Mouse (Mus musculus): ENCODE measurements around the gene Slc38a8. TPM values are rescaled to one million over a fixed set of nuclear protein-coding genes. Genes with fewer than 3 reads are reported as not detected.
A peak's percentile ranks its signal among the peaks of the same experiment; 100 is the strongest.

Gene Slc38a8
- polyA plus RNA-seq, 1 experiment from 2014 or later: not detected

- WGBS: 90% methylated on average over 3 of the region's 3 CpGs
- Histone ChIP-seq H3K27me3 (ENCODE audit: insufficient read depth, poor library complexity, severe bottlenecking) (no peaks in the 10 kb centered on the region), H3K9me3 (no peaks in the 10 kb centered on the region), H3K27ac (no peak overlapping the region), H3K4me1 (replicated peaks) (no peaks in the 10 kb centered on the region), H3K36me3 (peaks cover 100% of the 10 kb centered on the region), H3K4me3 (no peak overlapping the region)
- DNase-seq (ENCODE audit: low spot score): no peak
Measured at GRCm38 (mm10) chr8:119514940-119515339, 13.4 kb upstream of the Slc38a8 start.

DNA sequence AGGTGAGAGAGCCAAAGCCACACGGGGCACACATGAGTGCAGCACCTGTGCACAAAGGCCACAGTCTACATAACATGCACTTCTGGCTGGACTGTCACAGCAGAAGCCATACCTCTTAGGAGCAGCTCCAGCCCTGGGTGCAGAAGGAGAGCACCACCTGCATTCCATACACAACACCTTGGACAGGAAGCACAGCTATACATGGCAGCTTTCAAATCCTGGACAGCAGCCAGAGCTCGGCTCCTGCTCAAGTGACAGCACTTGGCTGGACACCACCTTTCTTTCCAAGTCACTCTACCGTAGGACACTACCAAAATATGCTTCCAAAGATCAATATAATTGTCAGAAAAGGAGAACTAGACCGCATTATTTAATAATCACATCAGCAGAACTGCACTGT, 11.9 kb upstream of the Slc38a8 start:
- H3K36me3 ChIP-seq: peaks cover 100% of the 10 kb centered on the region
- WGBS: 95% methylated on average over 4 of the region's 4 CpGs

GRCm38 (mm10) chr8:119511722-119512121, 10.2 kb upstream of the Slc38a8 start:
- no peak overlapping the region for H3K4me3 ChIP-seq
- H3K4me1 ChIP-seq (replicated peaks): no peaks in the 10 kb centered on the region
- H3K9me3 ChIP-seq: no peaks in the 10 kb centered on the region
- peaks cover 97% of the 10 kb centered on the region for H3K36me3 ChIP-seq
- no peaks in the 10 kb centered on the region for H3K27me3 ChIP-seq (ENCODE audit: insufficient read depth, poor library complexity, severe bottlenecking)
- no peak for DNase-seq (ENCODE audit: low spot score)
- WGBS: 94% methylated on average over 7 of the region's 7 CpGs
- no peak overlapping the region for H3K27ac ChIP-seq

More for the DNA sequence above, 11.9 kb upstream of the Slc38a8 start:
- H3K4me1 ChIP-seq (replicated peaks): no peaks in the 10 kb centered on the region
- H3K9me3 ChIP-seq: no peaks in the 10 kb centered on the region
- H3K4me3 ChIP-seq: no peak overlapping the region
- no peak for DNase-seq (ENCODE audit: low spot score)
- H3K27me3 ChIP-seq (ENCODE audit: insufficient read depth, poor library complexity, severe bottlenecking): no peaks in the 10 kb centered on the region
- no peak overlapping the region for H3K27ac ChIP-seq

DNA sequence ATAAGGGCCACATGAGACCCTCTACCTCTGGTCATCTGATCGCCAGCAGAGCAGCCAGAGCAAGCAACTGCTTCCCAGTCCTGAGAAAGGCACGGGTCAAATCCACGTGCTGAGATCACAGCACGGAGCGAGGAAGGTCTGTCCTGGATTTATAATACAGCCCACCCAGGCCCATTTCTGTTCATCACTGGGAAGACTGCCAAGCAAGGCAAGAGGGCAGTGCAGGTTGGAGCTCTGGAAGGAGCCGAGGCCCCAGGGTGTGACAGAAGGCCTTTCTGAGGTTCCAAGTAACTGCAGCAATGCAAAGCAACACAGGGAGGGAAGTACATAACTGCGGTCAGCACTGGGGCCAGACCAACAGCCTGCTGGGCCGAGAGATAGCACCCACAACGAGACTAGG, 9.0 kb upstream of the Slc38a8 start:
- Histone ChIP-seq H3K9me3 (no peaks in the 10 kb centered on the region), H3K4me1 (replicated peaks) (peaks cover 4% of the 10 kb centered on the region; the same call in 1 of the 2 replicates), H3K4me3 (no peak overlapping the region), H3K27ac (no peak overlapping the region), H3K27me3 (ENCODE audit: insufficient read depth, poor library complexity, severe bottlenecking) (no peaks in the 10 kb centered on the region), H3K36me3 (peaks cover 97% of the 10 kb centered on the region)
- WGBS: 95% methylated on average over 9 of the region's 9 CpGs
- no peak for DNase-seq (ENCODE audit: low spot score)

DNA sequence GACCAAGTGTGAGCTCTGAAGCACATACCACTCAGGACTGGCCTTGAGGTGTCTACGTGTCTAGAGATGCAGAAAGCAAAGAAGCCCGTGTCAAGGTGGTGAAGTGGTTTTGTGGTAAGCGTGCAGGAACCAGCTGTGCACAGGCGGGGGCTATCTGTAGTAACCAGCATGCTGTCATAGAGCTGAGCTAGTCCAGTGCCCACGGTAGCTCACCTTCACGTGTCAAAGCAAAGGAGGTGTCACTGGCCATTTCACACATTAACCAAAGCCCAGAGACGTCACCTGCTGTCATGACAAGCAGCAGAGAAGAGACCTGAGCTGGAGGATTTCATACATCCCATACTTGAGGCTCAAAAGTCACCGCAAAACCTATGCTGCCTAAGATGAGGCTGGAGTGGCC, 4.6 kb upstream of the Slc38a8 start:
- peaks cover 42% of the 10 kb centered on the region for H3K4me1 ChIP-seq (replicated peaks)
- 0 out of 2 replicates have a peak, but pooled peaks cover 2% of the 10 kb centered on the region for H3K27me3 ChIP-seq (ENCODE audit: insufficient read depth, poor library complexity, severe bottlenecking)
- DNase-seq (ENCODE audit: low spot score): no peak
- no peak overlapping the region for H3K4me3 ChIP-seq
- WGBS: 92% methylated on average over 8 of the region's 8 CpGs
- no peak overlapping the region for H3K27ac ChIP-seq
- no peaks in the 10 kb centered on the region for H3K9me3 ChIP-seq
- H3K36me3 ChIP-seq: peaks cover 57% of the 10 kb centered on the region

GRCm38 (mm10) chr8:119505488-119505887, 4.0 kb upstream of the Slc38a8 start:
- peaks cover 47% of the 10 kb centered on the region for H3K4me1 ChIP-seq (replicated peaks)
- H3K4me3 ChIP-seq: no peak overlapping the region
- 0 out of 2 replicates have a peak, but pooled peaks cover 5% of the 10 kb centered on the region for H3K27me3 ChIP-seq (ENCODE audit: insufficient read depth, poor library complexity, severe bottlenecking)
- H3K36me3 ChIP-seq: peaks cover 51% of the 10 kb centered on the region
- WGBS: 46% methylated on average over 9 of the region's 9 CpGs
- DNase-seq (ENCODE audit: low spot score): no peak
- H3K27ac ChIP-seq: no peak overlapping the region
- no peaks in the 10 kb centered on the region for H3K9me3 ChIP-seq

DNA sequence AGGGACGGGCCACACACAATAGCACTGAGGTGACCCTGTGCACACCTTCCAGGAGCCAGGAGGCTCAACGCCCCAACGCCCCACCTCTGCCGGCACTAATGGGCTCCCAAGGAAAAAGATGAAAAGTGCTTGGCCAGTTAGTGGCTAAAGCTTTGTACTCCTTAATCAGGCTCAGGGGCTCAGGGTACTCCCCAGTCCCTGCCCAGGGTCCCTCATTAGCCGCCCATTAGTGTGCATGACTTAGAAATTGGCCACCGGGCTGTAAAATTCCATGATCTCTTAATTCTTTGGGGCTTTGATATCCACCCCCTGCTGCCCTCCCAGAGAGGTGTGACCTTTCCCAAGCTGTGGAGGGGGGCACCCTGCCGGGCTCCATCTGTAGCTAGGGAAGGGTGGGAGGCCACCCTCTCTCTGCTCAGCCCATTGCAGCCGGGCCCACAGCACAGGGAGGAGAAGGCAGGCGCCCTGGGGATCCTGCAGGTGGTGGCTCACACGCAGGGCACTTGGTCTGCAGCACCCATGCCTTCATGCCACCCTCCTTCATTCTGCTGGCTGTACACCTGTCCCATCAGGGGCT, 1.8 kb upstream of the Slc38a8 start:
- Histone ChIP-seq H3K27ac (no peak overlapping the region), H3K36me3 (peaks cover 28% of the 10 kb centered on the region), H3K4me3 (no peak overlapping the region), H3K27me3 (ENCODE audit: insufficient read depth, poor library complexity, severe bottlenecking) (0 out of 2 replicates have a peak, but pooled peaks cover 5% of the 10 kb centered on the region), H3K4me1 (replicated peaks) (peaks cover 50% of the 10 kb centered on the region), H3K9me3 (no peaks in the 10 kb centered on the region)
- DNase-seq (ENCODE audit: low spot score): no peak
- WGBS: 46% methylated on average over 10 of the region's 10 CpGs

DNA sequence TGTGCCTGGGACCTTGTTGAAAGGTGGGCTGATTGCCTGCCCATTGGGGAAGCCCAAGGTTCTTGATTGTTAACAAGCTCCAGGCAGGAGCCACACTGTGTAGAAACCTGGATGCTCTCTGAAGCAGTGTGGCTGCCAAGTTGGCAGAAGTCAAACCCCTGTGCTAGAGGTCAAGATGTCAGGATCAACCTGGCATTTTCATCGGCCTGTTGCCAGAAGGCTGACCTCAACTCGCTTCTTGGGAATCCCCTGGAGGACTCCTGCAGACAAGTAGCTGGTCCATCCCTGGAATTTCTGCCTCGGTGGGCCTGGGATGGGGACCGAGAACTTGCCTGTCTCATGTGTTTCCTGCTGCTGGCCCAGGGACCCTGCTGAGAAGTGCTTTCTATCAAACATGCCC, 613 bp upstream of the Slc38a8 start:
- H3K27ac ChIP-seq: peak overlapping the region; percentile 40; the same call in 1 of the 2 replicates
- H3K4me3 ChIP-seq: no peak overlapping the region
- H3K4me1 ChIP-seq (replicated peaks): peaks cover 58% of the 10 kb centered on the region
- 55% methylated on average over 4 of the region's 4 CpGs for WGBS
- H3K27me3 ChIP-seq (ENCODE audit: insufficient read depth, poor library complexity, severe bottlenecking): 0 out of 2 replicates have a peak, but pooled peaks cover 5% of the 10 kb centered on the region
- no peaks in the 10 kb centered on the region for H3K9me3 ChIP-seq
- peaks cover 18% of the 10 kb centered on the region for H3K36me3 ChIP-seq
- no peak for DNase-seq (ENCODE audit: low spot score)

DNA sequence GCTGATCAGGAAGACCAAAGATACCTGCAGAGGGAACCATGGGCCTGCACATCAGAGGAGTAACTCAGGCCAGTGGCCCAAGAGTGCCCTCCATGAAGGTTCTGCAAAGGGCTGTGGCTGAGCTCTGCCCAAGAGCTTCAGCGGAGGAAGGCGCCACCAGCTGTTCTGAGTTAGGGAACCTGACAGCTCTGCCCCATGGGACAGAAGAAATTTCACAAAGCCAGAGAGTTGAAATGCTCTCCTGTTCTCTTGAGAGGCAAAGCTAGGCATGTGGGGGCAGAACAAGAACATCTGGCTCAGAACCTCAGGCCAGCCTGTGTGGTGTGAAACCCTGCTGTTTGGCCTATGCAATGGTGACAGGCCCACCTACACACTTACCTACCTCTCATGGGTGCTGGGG, 1.7 kb downstream of the Slc38a8 start:
- no peak for DNase-seq (ENCODE audit: low spot score)
- H3K27me3 ChIP-seq (ENCODE audit: insufficient read depth, poor library complexity, severe bottlenecking): peaks cover 10% of the 10 kb centered on the region; the same call in 1 of the 2 replicates
- no peaks in the 10 kb centered on the region for H3K36me3 ChIP-seq
- no peaks in the 10 kb centered on the region for H3K9me3 ChIP-seq
- no peak overlapping the region for H3K27ac ChIP-seq
- H3K4me1 ChIP-seq (replicated peaks): peaks cover 54% of the 10 kb centered on the region
- no peak overlapping the region for H3K4me3 ChIP-seq
- whole genome bisulfite sequencing: 78% methylated on average over 2 of the region's 2 CpGs

DNA sequence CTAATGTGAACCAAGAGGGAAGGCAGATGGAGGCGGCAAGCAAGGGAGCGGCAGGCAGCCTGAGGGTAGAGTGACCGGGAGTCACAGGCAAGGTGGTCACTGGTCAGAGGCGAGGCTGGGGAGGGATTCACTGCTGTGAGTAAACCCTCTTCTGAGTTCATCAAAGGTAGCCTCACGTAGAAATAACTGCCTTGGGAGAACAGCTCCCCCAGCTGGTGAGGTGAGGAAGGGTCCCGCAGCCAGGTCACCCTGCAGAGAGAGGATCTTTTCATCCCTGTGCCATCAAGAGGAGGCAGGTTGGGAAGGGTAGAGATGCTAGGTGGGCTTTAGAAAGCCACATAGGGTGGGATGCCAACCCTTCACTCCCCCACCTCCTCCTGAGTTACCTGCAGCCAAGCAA, 4.7 kb downstream of the Slc38a8 start:
- no peaks in the 10 kb centered on the region for H3K36me3 ChIP-seq
- WGBS: 25% methylated on average over 6 of the region's 6 CpGs
- no peak overlapping the region for H3K4me3 ChIP-seq
- H3K27me3 ChIP-seq (ENCODE audit: insufficient read depth, poor library complexity, severe bottlenecking): peaks cover 21% of the 10 kb centered on the region
- peak; percentile 36 for DNase-seq (ENCODE audit: low spot score)
- peaks cover 45% of the 10 kb centered on the region for H3K4me1 ChIP-seq (replicated peaks)
- H3K27ac ChIP-seq: peak overlapping the region; percentile 35; the same call in 1 of the 2 replicates
- no peaks in the 10 kb centered on the region for H3K9me3 ChIP-seq

DNA sequence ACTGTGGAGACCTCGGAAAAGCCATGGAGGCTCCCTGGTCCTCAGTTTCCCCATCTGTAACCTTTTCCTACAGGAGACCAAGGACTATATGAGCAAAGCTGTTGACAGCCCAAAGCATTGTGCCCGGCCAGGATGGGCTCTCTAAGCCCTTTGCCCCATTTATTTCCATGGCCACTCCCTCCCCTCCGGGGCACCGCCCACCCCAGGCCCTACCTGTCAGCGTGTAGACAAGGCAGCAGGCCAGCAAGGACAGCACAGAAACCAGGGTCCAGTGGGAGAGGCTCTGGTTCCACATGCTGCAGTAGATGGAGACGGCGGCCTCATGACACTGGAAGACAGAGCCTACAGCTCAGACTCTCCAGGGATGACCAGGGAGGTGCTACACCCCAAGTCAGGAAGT, 14.4 kb downstream of the Slc38a8 start:
- H3K36me3 ChIP-seq: no peaks in the 10 kb centered on the region
- H3K27ac ChIP-seq: no peak overlapping the region
- no peak overlapping the region for H3K4me3 ChIP-seq
- H3K27me3 ChIP-seq (ENCODE audit: insufficient read depth, poor library complexity, severe bottlenecking): peaks cover 19% of the 10 kb centered on the region
- DNase-seq (ENCODE audit: low spot score): no peak
- H3K9me3 ChIP-seq: no peaks in the 10 kb centered on the region
- H3K4me1 ChIP-seq (replicated peaks): peaks cover 19% of the 10 kb centered on the region
- 75% methylated on average over 7 of the region's 7 CpGs for WGBS

DNA sequence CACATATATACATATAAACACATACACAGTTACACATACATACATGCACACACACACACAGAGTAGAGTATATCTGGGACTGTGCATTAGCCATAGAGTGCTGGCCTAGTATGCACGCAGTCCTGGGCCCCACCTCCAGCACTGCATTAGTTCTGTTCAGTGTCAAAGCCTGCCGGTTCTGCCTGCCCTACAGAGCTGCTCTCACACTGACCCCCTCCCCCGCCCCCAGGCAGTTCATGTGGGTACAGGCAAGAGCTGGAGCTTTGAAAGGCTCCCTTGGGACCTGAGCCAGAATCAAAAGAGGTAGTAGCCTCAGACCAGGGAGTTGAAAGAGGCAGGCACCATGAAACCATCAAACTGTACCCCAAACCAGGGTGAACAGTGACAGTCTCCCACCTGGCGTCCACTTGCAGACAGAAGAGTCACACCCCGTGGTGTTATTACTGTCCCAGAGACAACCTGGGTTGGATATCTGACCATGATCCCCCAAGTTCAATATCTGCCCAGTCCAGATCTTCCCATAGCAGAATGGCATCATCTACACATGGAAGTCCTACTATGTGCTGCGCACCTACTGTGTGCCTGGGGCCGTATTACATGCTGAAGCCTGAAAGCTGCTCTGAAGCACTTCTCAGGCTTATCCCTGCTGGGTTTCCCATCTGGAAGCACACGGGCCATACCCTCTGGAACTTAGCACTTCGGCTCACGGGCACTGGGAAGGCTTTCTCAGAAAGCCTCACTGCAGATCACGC, 17.2 kb downstream of the Slc38a8 start:
- Histone ChIP-seq H3K27ac (no peak overlapping the region), H3K9me3 (no peaks in the 10 kb centered on the region), H3K36me3 (no peaks in the 10 kb centered on the region), H3K27me3 (ENCODE audit: insufficient read depth, poor library complexity, severe bottlenecking) (peaks cover 4% of the 10 kb centered on the region; the same call in 1 of the 2 replicates), H3K4me1 (replicated peaks) (no peaks in the 10 kb centered on the region), H3K4me3 (no peak overlapping the region)
- 86% methylated on average over 11 of the region's 11 CpGs for WGBS
- no peak for DNase-seq (ENCODE audit: low spot score)

DNA sequence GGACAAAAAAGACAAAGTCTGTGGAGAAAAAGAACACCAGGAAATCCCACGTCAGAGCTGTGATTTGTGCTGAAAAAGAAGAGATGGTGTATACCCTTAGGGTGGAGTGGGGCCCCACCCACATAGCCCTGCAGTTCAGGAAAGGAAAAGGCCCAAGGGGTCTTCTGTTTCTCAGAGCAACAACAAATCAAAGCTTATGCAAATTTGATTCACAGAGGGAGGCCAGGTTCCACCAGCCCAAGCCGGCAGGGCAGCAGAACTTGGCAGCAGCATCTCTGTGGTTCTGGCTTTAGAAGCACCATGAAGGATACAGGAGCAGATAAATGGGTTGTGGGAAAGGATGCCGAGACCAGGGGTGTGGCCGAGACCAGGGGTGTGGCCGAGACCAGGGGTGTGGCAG, 22.8 kb downstream of the Slc38a8 start:
- Histone ChIP-seq H3K27me3 (ENCODE audit: insufficient read depth, poor library complexity, severe bottlenecking) (no peaks in the 10 kb centered on the region), H3K27ac (no peak overlapping the region), H3K36me3 (no peaks in the 10 kb centered on the region), H3K4me1 (replicated peaks) (peaks cover 8% of the 10 kb centered on the region; the same call in 1 of the 2 replicates), H3K4me3 (no peak overlapping the region), H3K9me3 (no peaks in the 10 kb centered on the region)
- DNase-seq (ENCODE audit: low spot score): no peak
- 25% methylated on average over 5 of the region's 5 CpGs for WGBS

Data from hindbrain, embryonic 10.5 days (tissue).